ENCODE assay signal across 7 mouse cellular contexts in genomic region chr7:30551445-30552101, GRCm38 (mm10). TPM values are rescaled to one million over a fixed set of nuclear protein-coding genes. Genes with fewer than 3 reads are reported as not detected.
DNase-seq lines count a peak whose midpoint lies in the region; ATAC-seq and TF ChIP-seq lines count a peak whose summit lies in the region.

No protein-coding gene starts in this region.

- no peaks in the 10 kb centered on the region for H3K79me2 ChIP-seq in liver, adult 2 months (ENCODE audit: control insufficient read depth, insufficient read depth, low read length)

- H3K4me3 ChIP-seq in liver, adult 2 months (ENCODE audit: insufficient read depth, low read depth, low read length) = peak overlapping the region; percentile 83
- peak overlapping the region; percentile 71 for H3K4me3 ChIP-seq in cortical plate, adult 2 months (ENCODE audit: insufficient read depth, low read length)
- peak overlapping the region; percentile 80 for H3K4me3 ChIP-seq in lung, embryonic 16.5 days (ENCODE audit: low read length)
- peak overlapping the region; percentile 76 for H3K4me3 ChIP-seq in stomach, embryonic 15.5 days (replicated peaks)

- H3K4me1 ChIP-seq in liver, adult 2 months (ENCODE audit: control insufficient read depth, insufficient read depth, low read length) = peaks cover 4% of the 10 kb centered on the region; the same call in 1 of the 2 replicates
- H3K4me1 ChIP-seq in cortical plate, adult 2 months (ENCODE audit: control insufficient read depth, insufficient read depth, low read length) = no peaks in the 10 kb centered on the region
- H3K4me1 ChIP-seq in lung, embryonic 16.5 days (replicated peaks; ENCODE audit: control insufficient read depth, insufficient read depth, low read length) = peaks cover 9% of the 10 kb centered on the region; the same call in 1 of the 2 replicates
- H3K4me1 ChIP-seq in stomach, embryonic 15.5 days = peaks cover 10% of the 10 kb centered on the region

- H3K36me3 ChIP-seq in liver, adult 2 months (ENCODE audit: control insufficient read depth, insufficient read depth, low read length) = peaks cover 5% of the 10 kb centered on the region; the same call in 1 of the 2 replicates
- H3K36me3 ChIP-seq in lung, embryonic 16.5 days (ENCODE audit: control insufficient read depth, insufficient read depth, low read length) = peaks cover 14% of the 10 kb centered on the region
- H3K36me3 ChIP-seq in stomach, embryonic 15.5 days = peaks cover 16% of the 10 kb centered on the region

- no peak for DNase-seq in liver, adult 2 months (ENCODE audit: extremely low read depth, low read depth, low spot score)
- DNase-seq in liver = no peak
- no peak for DNase-seq in spleen, postnatal 10 days (ENCODE audit: low spot score in 2 of 2)

- peak overlapping the region; percentile 84 for H3K9ac ChIP-seq in liver, adult 2 months (ENCODE audit: low read depth, low read length)
- peak overlapping the region; percentile 83 for H3K9ac ChIP-seq in lung, embryonic 16.5 days (ENCODE audit: low read length)
- peak overlapping the region; percentile 46; the same call in 1 of the 2 replicates for H3K9ac ChIP-seq in stomach, embryonic 15.5 days

- peak; percentile 47 for ATAC-seq in granulocyte monocyte progenitor cell, adult 5-6 weeks (replicated peaks; ENCODE audit: poor library complexity, severe bottlenecking)
- ATAC-seq in lung, embryonic 16.5 days (ENCODE audit: low read depth) = peak; percentile 65
- ATAC-seq in stomach, embryonic 15.5 days (ENCODE audit: insufficient read depth, low FRiP score, low read depth) = peak; percentile 41; the same call in 1 of the 2 replicates

- WGBS in liver, adult 2 months = 3% methylated on average over 10 of the region's 10 CpGs
- WGBS in lung, embryonic 16.5 days = 2% methylated on average over 10 of the region's 10 CpGs
- 2% methylated on average over 10 of the region's 10 CpGs for WGBS in stomach, embryonic 15.5 days

- H3K27ac ChIP-seq in liver, adult 2 months (replicated peaks; ENCODE audit: insufficient read depth, low read depth, low read length) = peak overlapping the region; percentile 96
- H3K27ac ChIP-seq in cortical plate, adult 2 months (ENCODE audit: insufficient read depth, low read length) = peak overlapping the region; percentile 85
- peak overlapping the region; percentile 99 for H3K27ac ChIP-seq in lung, embryonic 16.5 days (ENCODE audit: low read length)
- H3K27ac ChIP-seq in stomach, embryonic 15.5 days = peak overlapping the region; percentile 99

- TF ChIP-seq CTCF in liver, adult 2 months (IDR thresholded peaks at IDR 0.05; ENCODE audit: low read depth, low read length) = no peak
- TF ChIP-seq CTCF in cortical plate, adult 2 months (IDR thresholded peaks at IDR 0.05; ENCODE audit: extremely low read depth, insufficient read depth, low read length) = no peak

- H3K9me3 ChIP-seq in lung, embryonic 16.5 days (ENCODE audit: control insufficient read depth, low read length) = no peaks in the 10 kb centered on the region
- H3K9me3 ChIP-seq in stomach, embryonic 15.5 days = no peaks in the 10 kb centered on the region

- H3K27me3 ChIP-seq in liver, adult 2 months (ENCODE audit: control insufficient read depth, insufficient read depth, low read length) = no peaks in the 10 kb centered on the region
- H3K27me3 ChIP-seq in lung, embryonic 16.5 days (ENCODE audit: control insufficient read depth, insufficient read depth, low read depth, low read length) = no peaks in the 10 kb centered on the region
- no peaks in the 10 kb centered on the region for H3K27me3 ChIP-seq in stomach, embryonic 15.5 days (replicated peaks)

- no peak for TF ChIP-seq POLR2A in liver, adult 2 months (IDR thresholded peaks at IDR 0.05; ENCODE audit: extremely low read depth, insufficient read depth, low read length)
- no peak for TF ChIP-seq POLR2A in cortical plate, adult 2 months (IDR thresholded peaks at IDR 0.05; ENCODE audit: extremely low read depth, insufficient read depth, low read length)

- peak overlapping the region; percentile 45 for H3K4me2 ChIP-seq in lung, embryonic 16.5 days (ENCODE audit: low read depth, low read length)
- peak overlapping the region; percentile 97 for H3K4me2 ChIP-seq in stomach, embryonic 15.5 days

RNA-seq across cellular contexts. Expression of gene Hspb6, which starts 0.4 kb away (rescaled TPM):
- 2.2 and 2.5 TPM in 2 replicates for total RNA-seq in liver, adult 2 months (2014; rRNA removed)
- 22.5 and 29.2 TPM in 2 replicates for polyA plus RNA-seq in liver, adult 2 months (2012; rRNA removed)
- polyA plus RNA-seq in cortical plate, adult 2 months (2012; rRNA removed) = 11.0 and 11.3 TPM in 2 replicates
- total RNA-seq in granulocyte monocyte progenitor cell, adult 5-6 weeks (2014; fragmentation: Nextera tagmentation) = 3.8 and 14.9 TPM in 2 replicates
- 3.6 and 3.9 TPM in 2 replicates for total RNA-seq in granulocyte monocyte progenitor cell, adult 5-6 weeks (2017)
- polyA plus RNA-seq in lung, embryonic 16.5 days (2015; fragmentation: Nextera tagmentation; extraction: Ambion mirVana) = 32.0 and 34.0 TPM in 2 replicates
- 49.6 and 51.0 TPM in 2 replicates for polyA plus RNA-seq in stomach, embryonic 15.5 days (2015; fragmentation: Nextera tagmentation; extraction: Ambion mirVana)

RNA-seq across cellular contexts. Expression of gene Proser3, which starts 0.5 kb away (rescaled TPM):
- 1.6 and 2.3 TPM in 2 replicates for total RNA-seq in liver, adult 2 months (2014; rRNA removed)
- polyA plus RNA-seq in liver, adult 2 months (2012; rRNA removed) = 3.2 and 4.5 TPM in 2 replicates
- 4.7 and 6.2 TPM in 2 replicates for polyA plus RNA-seq in cortical plate, adult 2 months (2012; rRNA removed)
- 7.3 and 15.8 TPM in 2 replicates for total RNA-seq in granulocyte monocyte progenitor cell, adult 5-6 weeks (2014; fragmentation: Nextera tagmentation)
- total RNA-seq in granulocyte monocyte progenitor cell, adult 5-6 weeks (2017) = 2.8 and 9.2 TPM in 2 replicates
- 12.9 and 14.9 TPM in 2 replicates for polyA plus RNA-seq in lung, embryonic 16.5 days (2015; fragmentation: Nextera tagmentation; extraction: Ambion mirVana)
- 11.1 and 13.5 TPM in 2 replicates for polyA plus RNA-seq in stomach, embryonic 15.5 days (2015; fragmentation: Nextera tagmentation; extraction: Ambion mirVana)

RNA-seq across cellular contexts. Expression of gene Lin37, which starts 8.1 kb away (rescaled TPM):
- 2.7 and 4.0 TPM in 2 replicates for total RNA-seq in liver, adult 2 months (2014; rRNA removed)
- polyA plus RNA-seq in liver, adult 2 months (2012; rRNA removed) = 18.8 and 22.4 TPM in 2 replicates
- 71.9 and 72.7 TPM in 2 replicates for polyA plus RNA-seq in cortical plate, adult 2 months (2012; rRNA removed)
- total RNA-seq in granulocyte monocyte progenitor cell, adult 5-6 weeks (2014; fragmentation: Nextera tagmentation) = 45.4 and 96.9 TPM in 2 replicates
- total RNA-seq in granulocyte monocyte progenitor cell, adult 5-6 weeks (2017) = 23.5 and 25.3 TPM in 2 replicates
- polyA plus RNA-seq in lung, embryonic 16.5 days (2015; fragmentation: Nextera tagmentation; extraction: Ambion mirVana) = 38.1 and 46.1 TPM in 2 replicates
- polyA plus RNA-seq in stomach, embryonic 15.5 days (2015; fragmentation: Nextera tagmentation; extraction: Ambion mirVana) = 55.0 and 66.3 TPM in 2 replicates

RNA-seq across cellular contexts. Expression of gene U2af1l4, which starts 11.5 kb away (rescaled TPM):
- 12.4 and 16.2 TPM in 2 replicates for total RNA-seq in liver, adult 2 months (2014; rRNA removed)
- polyA plus RNA-seq in liver, adult 2 months (2012; rRNA removed) = 31.3 and 34.6 TPM in 2 replicates
- polyA plus RNA-seq in cortical plate, adult 2 months (2012; rRNA removed) = 90.9 and 97.0 TPM in 2 replicates
- 26.3 and 38.5 TPM in 2 replicates for total RNA-seq in granulocyte monocyte progenitor cell, adult 5-6 weeks (2014; fragmentation: Nextera tagmentation)
- total RNA-seq in granulocyte monocyte progenitor cell, adult 5-6 weeks (2017) = 58.6 and 87.2 TPM in 2 replicates
- 95.5 and 96.3 TPM in 2 replicates for polyA plus RNA-seq in lung, embryonic 16.5 days (2015; fragmentation: Nextera tagmentation; extraction: Ambion mirVana)
- 82.5 and 85.7 TPM in 2 replicates for polyA plus RNA-seq in stomach, embryonic 15.5 days (2015; fragmentation: Nextera tagmentation; extraction: Ambion mirVana)

RNA-seq across cellular contexts. Expression of gene Gm49396, which starts 11.6 kb away (rescaled TPM):
- 1.9 and 2.8 TPM in 2 replicates for total RNA-seq in liver, adult 2 months (2014; rRNA removed)
- 0.70 and 0.91 TPM in 2 replicates for polyA plus RNA-seq in liver, adult 2 months (2012; rRNA removed)
- 4.7 and 5.5 TPM in 2 replicates for polyA plus RNA-seq in cortical plate, adult 2 months (2012; rRNA removed)
- total RNA-seq in granulocyte monocyte progenitor cell, adult 5-6 weeks (2014; fragmentation: Nextera tagmentation) = 5.2 and 12.5 TPM in 2 replicates
- 5.1 and 6.3 TPM in 2 replicates for total RNA-seq in granulocyte monocyte progenitor cell, adult 5-6 weeks (2017)
- 14.3 and 18.2 TPM in 2 replicates for polyA plus RNA-seq in lung, embryonic 16.5 days (2015; fragmentation: Nextera tagmentation; extraction: Ambion mirVana)
- 11.1 and 11.5 TPM in 2 replicates for polyA plus RNA-seq in stomach, embryonic 15.5 days (2015; fragmentation: Nextera tagmentation; extraction: Ambion mirVana)
